Mouse (Mus musculus): ENCODE measurements around the gene Bfsp1.

Bfsp1 gene

GRCm38 (mm10) chr2:143876026-143876425 lies 13.1 kb upstream of the Bfsp1 start:
- no peaks in the 10 kb centered on the region for H3K27me3 ChIP-seq (ENCODE audit: insufficient read depth, low read length)
- no peak overlapping the region for H3K4me3 ChIP-seq (replicated peaks; ENCODE audit: low read length)
- peaks cover 14% of the 10 kb centered on the region; the same call in 1 of the 2 replicates for H3K4me1 ChIP-seq (replicated peaks; ENCODE audit: low read depth, low read length)
- H3K9me3 ChIP-seq (ENCODE audit: low read length): no peaks in the 10 kb centered on the region; the same call in 1 of the 2 replicates
- H3K36me3 ChIP-seq (ENCODE audit: insufficient read depth, low read length): no peaks in the 10 kb centered on the region
- TF ChIP-seq CTCF (conservative IDR thresholded peaks at IDR 0.05; ENCODE audit: low read length) (no peak), NANOG (IDR thresholded peaks at IDR 0.05; ENCODE audit: borderline replicate concordance, low read length) (no peak), POU5F1 (IDR thresholded peaks at IDR 0.05; ENCODE audit: borderline replicate concordance, low read length) (no peak)

GRCm38 (mm10) chr2:143870936-143871688 lies 8.1 kb upstream of the Bfsp1 start:
- Histone ChIP-seq H3K27me3 (ENCODE audit: insufficient read depth, low read length) (no peaks in the 10 kb centered on the region), H3K9me3 (ENCODE audit: low read length) (no peaks in the 10 kb centered on the region), H3K4me1 (replicated peaks; ENCODE audit: low read depth, low read length) (peaks cover 17% of the 10 kb centered on the region; the same call in 1 of the 2 replicates), H3K4me3 (replicated peaks; ENCODE audit: low read length) (no peak overlapping the region), H3K36me3 (ENCODE audit: insufficient read depth, low read length) (no peaks in the 10 kb centered on the region)
- TF ChIP-seq NANOG (IDR thresholded peaks at IDR 0.05; ENCODE audit: borderline replicate concordance, low read length) (no peak), POU5F1 (IDR thresholded peaks at IDR 0.05; ENCODE audit: borderline replicate concordance, low read length) (no peak), CTCF (conservative IDR thresholded peaks at IDR 0.05; ENCODE audit: low read length) (no peak)

- H3K27me3 ChIP-seq (ENCODE audit: insufficient read depth, low read length): peaks cover 15% of the 10 kb centered on the region
- H3K9me3 ChIP-seq (ENCODE audit: low read length): no peaks in the 10 kb centered on the region
- TF ChIP-seq NANOG (IDR thresholded peaks at IDR 0.05; ENCODE audit: borderline replicate concordance, low read length) (no peak), CTCF (conservative IDR thresholded peaks at IDR 0.05; ENCODE audit: low read length) (peak; percentile 79)
- peaks cover 17% of the 10 kb centered on the region; the same call in 1 of the 2 replicates for H3K4me1 ChIP-seq (replicated peaks; ENCODE audit: low read depth, low read length)
- H3K4me3 ChIP-seq (replicated peaks; ENCODE audit: low read length): no peak overlapping the region
- no peaks in the 10 kb centered on the region for H3K36me3 ChIP-seq (ENCODE audit: insufficient read depth, low read length)
Observed at GRCm38 (mm10) chr2:143867326-143867725, 4.4 kb upstream of the Bfsp1 start.

- Histone ChIP-seq H3K4me3 (replicated peaks; ENCODE audit: low read length) (no peak overlapping the region), H3K4me1 (replicated peaks; ENCODE audit: low read depth, low read length) (no peaks in the 10 kb centered on the region; the same call in 1 of the 2 replicates), H3K9me3 (ENCODE audit: low read length) (no peaks in the 10 kb centered on the region), H3K27me3 (ENCODE audit: insufficient read depth, low read length) (peaks cover 25% of the 10 kb centered on the region), H3K36me3 (ENCODE audit: insufficient read depth, low read length) (no peaks in the 10 kb centered on the region)
- TF ChIP-seq POU5F1 (IDR thresholded peaks at IDR 0.05; ENCODE audit: borderline replicate concordance, low read length): no peak
- no peak for TF ChIP-seq NANOG (IDR thresholded peaks at IDR 0.05; ENCODE audit: borderline replicate concordance, low read length)
- TF ChIP-seq CTCF (conservative IDR thresholded peaks at IDR 0.05; ENCODE audit: low read length): no peak
Observed at GRCm38 (mm10) chr2:143864600-143864999, 1.6 kb upstream of the Bfsp1 start.

- H3K4me1 ChIP-seq (replicated peaks; ENCODE audit: low read depth, low read length): no peaks in the 10 kb centered on the region
- peaks cover 19% of the 10 kb centered on the region for H3K27me3 ChIP-seq (ENCODE audit: insufficient read depth, low read length)
- H3K9me3 ChIP-seq (ENCODE audit: low read length): no peaks in the 10 kb centered on the region
- no peak overlapping the region for H3K4me3 ChIP-seq (replicated peaks; ENCODE audit: low read length)
- H3K36me3 ChIP-seq (ENCODE audit: insufficient read depth, low read length): no peaks in the 10 kb centered on the region
- TF ChIP-seq POU5F1 (IDR thresholded peaks at IDR 0.05; ENCODE audit: borderline replicate concordance, low read length) (no peak), NANOG (IDR thresholded peaks at IDR 0.05; ENCODE audit: borderline replicate concordance, low read length) (no peak), CTCF (conservative IDR thresholded peaks at IDR 0.05; ENCODE audit: low read length) (no peak)
Observed at GRCm38 (mm10) chr2:143859166-143859565, 3.8 kb downstream of the Bfsp1 start.

- Histone ChIP-seq H3K27me3 (ENCODE audit: insufficient read depth, low read length) (peaks cover 7% of the 10 kb centered on the region), H3K36me3 (ENCODE audit: insufficient read depth, low read length) (no peaks in the 10 kb centered on the region), H3K4me1 (replicated peaks; ENCODE audit: low read depth, low read length) (no peaks in the 10 kb centered on the region), H3K4me3 (replicated peaks; ENCODE audit: low read length) (no peak overlapping the region), H3K9me3 (ENCODE audit: low read length) (no peaks in the 10 kb centered on the region)
- TF ChIP-seq NANOG (IDR thresholded peaks at IDR 0.05; ENCODE audit: borderline replicate concordance, low read length): no peak
- TF ChIP-seq POU5F1 (IDR thresholded peaks at IDR 0.05; ENCODE audit: borderline replicate concordance, low read length): no peak
- no peak for TF ChIP-seq CTCF (conservative IDR thresholded peaks at IDR 0.05; ENCODE audit: low read length)
Observed at GRCm38 (mm10) chr2:143853447-143853846, 9.5 kb downstream of the Bfsp1 start.

GRCm38 (mm10) chr2:143852295-143853275 lies 10.4 kb downstream of the Bfsp1 start:
- Histone ChIP-seq H3K27me3 (ENCODE audit: insufficient read depth, low read length) (peaks cover 7% of the 10 kb centered on the region), H3K9me3 (ENCODE audit: low read length) (no peaks in the 10 kb centered on the region), H3K4me3 (replicated peaks; ENCODE audit: low read length) (no peak overlapping the region), H3K36me3 (ENCODE audit: insufficient read depth, low read length) (no peaks in the 10 kb centered on the region), H3K4me1 (replicated peaks; ENCODE audit: low read depth, low read length) (no peaks in the 10 kb centered on the region)
- TF ChIP-seq CTCF (conservative IDR thresholded peaks at IDR 0.05; ENCODE audit: low read length) (no peak), POU5F1 (IDR thresholded peaks at IDR 0.05; ENCODE audit: borderline replicate concordance, low read length) (no peak), NANOG (IDR thresholded peaks at IDR 0.05; ENCODE audit: borderline replicate concordance, low read length) (no peak)
